Mouse (Mus musculus) spleen, adult 18-20 months (tissue): ENCODE measurements around the gene Olfr1201.

Experiments used
- DNase-seq, 2 experiments: peaks; one replicate each; pipeline ENCODE4 v3.0.0; 2022; ENCODE audit warnings: mixed read lengths in 2 of 2

Olfr1201 gene

GRCm38 (mm10) chr2:88792736-88793135 lies at the start of gene Olfr1201:
Gene Olfr1201 (plus strand): TSS chr2:88793036.
- no peak for DNase-seq

GRCm38 (mm10) chr2:88743379-88743778 lies 49.5 kb upstream of the Olfr1201 start:
- DNase-seq: no peak

GRCm38 (mm10) chr2:88751270-88751669 lies 41.6 kb upstream of the Olfr1201 start, which contains the start of gene Olfr1198:
Gene Olfr1198 (minus strand): TSS chr2:88751370.
- no peak for DNase-seq

DNA sequence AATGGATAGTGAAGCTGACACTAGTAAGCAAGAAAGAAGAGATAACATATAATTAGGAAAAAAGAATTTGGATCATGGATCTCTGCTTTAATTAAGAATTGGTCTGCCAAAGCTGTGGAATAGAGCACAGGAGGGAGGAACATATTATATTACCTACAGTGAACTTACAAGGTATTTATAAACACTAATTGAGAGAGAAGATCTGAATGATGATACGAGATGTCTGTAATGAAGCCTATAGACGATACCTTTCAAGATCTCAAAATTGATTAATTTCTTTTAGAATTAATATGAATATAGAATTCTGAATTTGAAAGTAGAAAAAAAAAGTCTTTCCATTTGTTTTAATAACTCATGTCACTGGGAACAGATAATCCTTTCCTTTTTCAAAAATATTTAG lies 32.5 kb upstream of the Olfr1201 start, which contains the start of gene Olfr1199:
Gene Olfr1199, minus strand, starts transcription at position 101 of the 400 bp plus-strand sequence.
- DNase-seq: no peak

DNA sequence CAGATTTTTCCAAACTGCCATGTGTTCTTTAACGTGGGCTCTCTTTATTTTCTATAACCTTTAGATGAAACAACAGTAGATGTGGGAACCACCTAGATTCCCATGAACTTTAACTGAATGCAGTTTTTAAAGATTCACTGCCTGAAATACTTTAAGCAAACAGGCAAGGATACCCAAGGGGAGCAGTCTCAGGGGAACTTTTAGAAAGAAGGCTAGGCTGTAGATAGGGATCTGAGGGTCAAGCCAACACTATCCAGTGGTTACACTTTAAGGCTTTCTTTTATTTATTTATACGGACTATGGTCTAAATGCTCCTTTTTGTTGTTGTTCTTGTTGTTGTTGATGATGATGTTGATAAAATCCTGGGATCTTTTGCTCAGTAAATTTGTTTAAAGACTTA lies 22.4 kb upstream of the Olfr1201 start, which contains the start of gene Olfr1200:
Gene Olfr1200, minus strand, starts transcription at position 101 of the 400 bp plus-strand sequence.
- no peak for DNase-seq

DNA sequence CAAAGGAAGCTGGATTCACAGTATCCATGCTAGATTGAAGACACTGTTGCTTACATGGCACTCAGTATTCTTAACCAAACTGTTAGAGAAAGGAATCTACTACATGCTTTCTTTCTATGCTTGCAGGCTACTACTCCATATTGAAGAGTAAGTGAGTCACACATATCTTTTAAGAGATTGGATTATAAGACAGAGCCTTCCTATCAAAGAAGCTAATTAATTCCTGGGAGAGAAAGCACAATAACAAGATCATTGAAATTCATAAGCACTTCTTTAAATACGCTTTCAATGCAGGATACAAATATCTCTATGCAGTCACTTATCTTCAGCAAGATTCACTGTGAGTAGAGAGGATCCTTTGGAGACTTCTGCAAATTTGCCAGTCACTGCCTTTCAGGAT lies 21.4 kb downstream of the Olfr1201 start, which contains the start of gene Olfr1202:
Gene Olfr1202, plus strand, starts transcription at position 301 of the 400 bp plus-strand sequence.
- no peak for DNase-seq

DNA sequence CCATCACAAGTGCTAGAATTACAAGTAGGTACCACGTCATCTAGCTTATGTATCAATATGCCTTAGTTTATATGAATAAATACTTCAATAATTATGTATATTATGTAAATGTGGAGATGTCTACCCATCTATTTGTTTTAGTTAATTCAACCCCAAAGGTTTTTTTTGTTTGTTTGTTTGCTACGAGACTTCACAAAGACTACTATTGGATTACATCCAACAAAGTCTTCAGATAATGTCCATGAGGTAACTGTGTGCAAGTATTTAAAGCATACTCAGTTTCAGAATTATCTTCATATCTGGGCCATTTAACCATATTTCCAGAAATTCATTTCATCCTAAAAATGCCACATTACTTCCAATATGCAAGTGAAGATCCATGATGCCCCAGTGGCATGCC lies 36.6 kb downstream of the Olfr1201 start, which contains the start of gene Olfr1205:
Gene Olfr1205, plus strand, starts transcription at position 301 of the 400 bp plus-strand sequence.
- no peak for DNase-seq

DNA sequence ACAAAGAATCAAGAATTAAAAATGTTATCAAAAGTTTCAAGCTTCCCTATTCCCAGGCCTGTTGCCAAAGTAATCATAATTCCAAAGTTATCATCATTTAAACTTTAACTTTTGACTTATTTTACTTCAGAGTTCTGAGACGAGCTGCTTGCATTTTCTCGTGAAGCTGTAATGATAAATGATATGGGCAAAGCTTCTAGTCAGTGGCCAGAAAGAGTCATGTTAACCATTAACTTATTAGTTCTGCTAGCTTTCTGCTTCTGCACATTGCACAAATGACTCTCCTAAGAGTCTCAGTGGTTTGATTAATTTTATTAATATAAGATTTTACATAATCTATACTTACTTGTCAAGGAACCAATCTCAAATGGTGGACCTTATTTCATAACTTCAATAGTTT lies 45.6 kb downstream of the Olfr1201 start:
- no peak for DNase-seq
